Mouse (Mus musculus) ovary, postnatal 14 days (tissue): ENCODE measurements around the gene Ppm1g.
A peak's percentile ranks its signal among the peaks of the same experiment; 100 is the strongest.

Experiments
- DNase-seq: peaks from one replicate; pipeline ENCODE4 v3.0.0; 2022; ENCODE audit warnings: low spot score

The Ppm1g gene

GRCm38 (mm10) chr5:31192045-31192938, 28.2 kb downstream of the Ppm1g start:
- DNase-seq = peak; percentile 68

- no peak for DNase-seq
Measured at GRCm38 (mm10) chr5:31190201-31190600, 30.3 kb downstream of the Ppm1g start.

GRCm38 (mm10) chr5:31188223-31188840, 32.2 kb downstream of the Ppm1g start:
- no peak for DNase-seq

GRCm38 (mm10) chr5:31183678-31184077, 36.8 kb downstream of the Ppm1g start:
- no peak for DNase-seq

- no peak for DNase-seq
Measured at GRCm38 (mm10) chr5:31181183-31181770, 39.2 kb downstream of the Ppm1g start.

GRCm38 (mm10) chr5:31179766-31180630, 40.5 kb downstream of the Ppm1g start, which contains the start of the genes Gm29609 and Gtf3c2:
TSS of gene Gm29609 (minus strand) at chr5:31179911.
TSS of gene Gtf3c2 (minus strand) at chr5:31180144.
- DNase-seq = peak; percentile 93

GRCm38 (mm10) chr5:31179301-31179765, 41.2 kb downstream of the Ppm1g start:
- no peak for DNase-seq

- no peak for DNase-seq
Measured at GRCm38 (mm10) chr5:31168630-31169029, 51.9 kb downstream of the Ppm1g start.

GRCm38 (mm10) chr5:31164878-31165277, 55.6 kb downstream of the Ppm1g start:
- DNase-seq = no peak

GRCm38 (mm10) chr5:31162462-31162861, 58.0 kb downstream of the Ppm1g start:
- DNase-seq = no peak

- DNase-seq = peak; percentile 72
Measured at GRCm38 (mm10) chr5:31154152-31154553, 66.3 kb downstream of the Ppm1g start, which contains the start of gene Mpv17. TSS of gene Mpv17 (minus strand) at chr5:31154251.

- DNase-seq = no peak
Measured at GRCm38 (mm10) chr5:31153516-31154151, 66.9 kb downstream of the Ppm1g start.
